Mouse (Mus musculus) spleen, adult 2 months (tissue): ENCODE measurements around the gene Prkg1. TPM values are rescaled to one million over a fixed set of nuclear protein-coding genes. Genes with fewer than 3 reads are reported as not detected.
"Not testable (repeated sequence)": the region's sequence is repeated elsewhere in the genome, so short reads cannot be mapped to it uniquely, and the experiment has no call there.

Experiments used
- DNase-seq, 2 experiments: peaks; one replicate each; pipeline versions ENCODE4 v3.0.0 to v3.0.0-alpha.2; 2012 to 2021; ENCODE audit warnings: low spot score in 2 of 2, low read depth in 1 of 2
- H3K27ac ChIP-seq: fragments of 200-500 bp; 2 replicates; pipeline ENCODE4 v1.5.1; 2012; ENCODE audit warnings: low read length, inconsistent platforms; ENCODE audit not compliant: insufficient read depth
- H3K27me3 ChIP-seq: fragments of 200-500 bp; 2 replicates; pipeline ENCODE4 v1.6.1; 2012; ENCODE audit warnings: mild to moderate bottlenecking, moderate library complexity, low read length, inconsistent platforms; ENCODE audit not compliant: control insufficient read depth, insufficient read depth
- H3K36me3 ChIP-seq: fragments of 200-500 bp; 2 replicates; pipeline ENCODE4 v1.6.1; 2012; ENCODE audit warnings: mild to moderate bottlenecking, low read length, inconsistent platforms; ENCODE audit not compliant: control insufficient read depth, insufficient read depth
- H3K4me1 ChIP-seq: fragments of 200-500 bp; 2 replicates; pipeline ENCODE4 v1.6.1; 2011; ENCODE audit warnings: inconsistent platforms; ENCODE audit not compliant: control insufficient read depth, insufficient read depth, insufficient read length
- H3K4me3 ChIP-seq: fragments of 200-500 bp; 2 replicates; pipeline ENCODE4 v1.5.1; 2011; ENCODE audit warnings: mild to moderate bottlenecking, inconsistent platforms; ENCODE audit not compliant: insufficient read depth, insufficient read length; ENCODE audit errors: extremely low read depth
- CTCF ChIP-seq: fragments of 200-500 bp; IDR thresholded peaks from 2 replicates; pipeline ENCODE4 v1.5.1; 2011; ENCODE audit warnings: mild to moderate bottlenecking, inconsistent platforms; ENCODE audit not compliant: insufficient read depth, insufficient read length, insufficient replicate concordance; ENCODE audit errors: extremely low read depth
- POLR2A ChIP-seq: fragments of 200-500 bp; IDR thresholded peaks from 2 replicates; pipeline ENCODE4 v1.6.1; 2011; ENCODE audit warnings: low read depth, low read length, inconsistent platforms
- WGBS: fragments of 180-500 bp; shearing (Covaris S2); methylation state at CpG from one replicate; pipeline ENCODE4 v1.1.7; 2018; 5-methylcytosine and 5-hydroxymethylcytosine counted together
- polyA plus RNA-seq: library from polyadenylated mRNA; depleted of rRNA; stranded (reverse); fragments of >200 nt; gene quantifications from 2 replicates; pipeline ENCODE4 v1.2.3, GENCODE M21; 2012; rRNA removed

The Prkg1 gene
- polyA plus RNA-seq, 1 experiment = 0.33 TPM

DNA sequence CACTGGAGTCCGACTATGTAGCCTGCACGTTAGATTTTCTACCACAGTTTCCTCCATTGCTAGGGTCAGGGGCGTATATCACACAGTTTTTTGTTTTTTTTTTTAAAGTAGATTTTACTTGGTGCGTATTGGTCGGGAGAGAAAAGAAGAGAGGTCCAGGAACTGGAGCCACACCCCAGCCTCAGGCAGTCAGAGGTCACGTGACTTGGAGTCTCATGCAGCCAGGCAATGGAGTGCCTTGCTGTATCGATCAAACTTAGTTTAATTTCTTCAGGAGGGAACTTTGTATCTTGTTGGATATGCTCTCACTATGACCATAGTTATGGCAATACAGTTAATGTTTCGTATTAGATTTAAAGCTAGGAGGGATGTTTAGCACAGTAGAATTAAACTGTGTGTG is 1212.6 kb downstream of the Prkg1 start:
- no peak for DNase-seq
- Histone ChIP-seq H3K27me3 (peaks cover 4% of the 10 kb centered on the region), H3K4me3 (no peak overlapping the region), H3K36me3 (no peaks in the 10 kb centered on the region), H3K4me1 (no peaks in the 10 kb centered on the region), H3K27ac (no peak overlapping the region)
- TF ChIP-seq CTCF (no peak), POLR2A (no peak)
- 67% methylated on average over 8 of the region's 8 CpGs for WGBS

DNA sequence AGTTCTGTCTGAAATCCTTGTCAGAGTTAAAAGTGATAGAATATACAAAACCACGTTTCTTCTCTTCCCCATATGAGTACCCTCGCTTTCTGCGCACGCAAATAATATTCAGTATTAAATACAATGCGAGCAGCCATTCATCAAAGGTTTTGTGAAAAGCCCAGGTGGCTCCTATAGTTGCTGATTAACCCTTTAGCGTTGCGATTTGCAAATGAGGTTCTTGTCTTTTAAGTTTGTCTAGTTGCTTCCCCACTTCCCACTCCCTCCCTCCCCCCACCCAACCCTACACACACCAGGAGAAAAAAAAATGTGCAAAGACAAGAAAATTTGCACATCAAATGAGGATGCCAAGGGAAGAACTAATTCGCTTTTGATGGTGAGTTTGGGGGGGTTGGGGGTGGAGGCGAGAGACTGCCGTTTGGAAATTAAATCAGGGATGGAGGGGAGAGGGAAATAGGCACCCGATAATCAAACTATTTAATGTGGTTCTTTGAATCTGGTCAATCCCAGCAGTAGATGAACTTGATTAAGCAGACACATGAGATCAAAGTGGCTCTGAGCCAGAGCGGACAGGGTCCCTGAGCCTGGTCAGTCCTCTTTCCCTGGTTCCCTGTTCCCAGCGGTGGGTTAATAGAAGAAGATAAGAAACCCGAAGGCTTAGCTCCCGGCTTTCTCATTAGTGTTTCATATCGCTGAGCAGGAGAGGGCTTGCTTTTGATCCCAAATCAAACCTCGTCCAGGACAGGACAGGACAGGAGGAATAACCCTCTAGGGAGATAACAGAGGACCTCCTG is 1214.8 kb downstream of the Prkg1 start:
- 29% methylated on average over 17 of the region's 17 CpGs for WGBS
- TF ChIP-seq CTCF (no peak), POLR2A (no peak)
- no peak overlapping the region for H3K27ac ChIP-seq
- H3K36me3 ChIP-seq = no peaks in the 10 kb centered on the region
- H3K27me3 ChIP-seq = peaks cover 4% of the 10 kb centered on the region
- H3K4me3 ChIP-seq = no peak overlapping the region
- no peaks in the 10 kb centered on the region for H3K4me1 ChIP-seq
- no peak for DNase-seq

DNA sequence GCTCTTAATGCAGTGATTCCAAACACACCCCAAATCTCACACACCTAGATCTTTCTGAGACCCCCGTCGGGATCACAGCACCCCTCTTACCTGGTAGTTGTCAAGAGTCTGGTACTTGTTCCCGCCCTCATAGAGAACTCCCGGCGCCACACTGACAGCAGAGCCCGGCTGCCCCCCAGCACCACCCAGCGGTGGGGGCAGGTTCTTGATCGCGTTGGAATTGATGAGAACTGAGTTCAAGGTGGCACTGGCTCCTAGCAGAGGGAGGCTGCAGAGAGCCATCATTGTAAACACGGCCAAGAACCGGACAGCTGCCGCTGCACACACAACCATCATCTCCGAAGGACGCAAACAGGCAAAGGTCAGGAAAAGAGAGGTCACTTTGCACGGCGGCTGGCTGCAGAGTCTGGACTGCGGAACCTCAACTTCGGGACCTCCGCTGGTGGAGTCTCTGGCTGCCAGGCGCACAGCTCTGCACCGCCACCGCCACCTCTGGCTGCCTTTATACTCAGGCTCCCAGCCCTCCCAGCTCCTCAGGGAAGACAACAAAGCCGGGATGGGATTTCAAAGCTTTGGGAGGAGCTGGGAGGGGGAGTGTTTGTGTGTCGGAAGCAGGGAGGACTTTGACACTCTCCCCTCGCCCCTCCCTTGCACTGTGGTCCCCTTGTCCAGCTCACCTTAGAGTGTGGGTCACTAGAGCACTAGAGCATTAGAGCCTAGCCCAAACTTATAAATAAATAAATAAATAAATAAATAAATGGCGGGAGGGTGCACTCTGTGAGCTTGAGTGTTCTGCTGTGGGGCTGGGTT is 1215.6 kb downstream of the Prkg1 start, which contains the start of gene Dkk1:
Dkk1 (minus strand) TSS at position 622 of the 810 bp plus-strand sequence.
- no peak within 1 kb of the TSS for H3K27ac ChIP-seq
- no peaks in the 10 kb centered on the region for H3K4me1 ChIP-seq
- H3K36me3 ChIP-seq = no peaks in the 10 kb centered on the region
- 3% methylated on average over 26 of the region's 26 CpGs for WGBS
- H3K27me3 ChIP-seq = peaks cover 4% of the 10 kb centered on the region
- DNase-seq = no peak
- H3K4me3 ChIP-seq = no peak within 1 kb of the TSS
- TF ChIP-seq POLR2A (no peak), CTCF (no peak)

DNA sequence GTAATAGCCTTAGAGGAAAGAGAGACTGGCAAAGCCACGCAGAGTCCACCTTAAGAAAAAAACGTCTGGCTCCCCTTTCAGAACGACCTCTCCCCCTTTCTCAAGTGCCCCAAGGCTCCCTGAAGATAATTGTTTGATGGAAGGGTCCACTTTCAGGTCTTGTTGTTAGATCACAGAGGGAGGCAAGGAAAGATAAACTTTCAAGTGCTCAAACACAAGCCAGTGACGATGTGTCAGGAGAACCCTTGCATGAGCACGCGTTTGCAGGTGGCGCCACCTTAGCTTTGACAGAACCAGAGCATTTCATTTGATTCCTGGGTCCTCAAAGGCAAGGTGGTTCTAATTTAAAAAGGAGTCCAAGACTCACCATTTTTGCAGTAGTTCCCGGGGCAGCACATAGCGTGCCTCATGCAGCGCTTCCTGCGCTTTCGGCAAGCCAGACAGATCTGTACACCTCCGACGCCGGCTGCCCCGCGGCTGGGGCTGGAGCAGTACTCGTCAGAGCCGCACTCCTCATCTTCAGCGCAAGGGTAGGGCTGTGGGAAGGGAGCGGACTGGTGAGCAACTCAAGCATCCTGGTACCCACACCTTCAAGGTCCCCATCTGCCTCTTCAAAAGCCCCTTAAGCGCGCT is 1216.3 kb downstream of the Prkg1 start:
- Histone ChIP-seq H3K27ac (no peak overlapping the region), H3K4me3 (no peak overlapping the region), H3K27me3 (peaks cover 4% of the 10 kb centered on the region), H3K36me3 (no peaks in the 10 kb centered on the region), H3K4me1 (no peaks in the 10 kb centered on the region)
- DNase-seq = no peak
- TF ChIP-seq POLR2A = no peak
- TF ChIP-seq CTCF = no peak
- 9% methylated on average over 23 of the region's 23 CpGs for WGBS

DNA sequence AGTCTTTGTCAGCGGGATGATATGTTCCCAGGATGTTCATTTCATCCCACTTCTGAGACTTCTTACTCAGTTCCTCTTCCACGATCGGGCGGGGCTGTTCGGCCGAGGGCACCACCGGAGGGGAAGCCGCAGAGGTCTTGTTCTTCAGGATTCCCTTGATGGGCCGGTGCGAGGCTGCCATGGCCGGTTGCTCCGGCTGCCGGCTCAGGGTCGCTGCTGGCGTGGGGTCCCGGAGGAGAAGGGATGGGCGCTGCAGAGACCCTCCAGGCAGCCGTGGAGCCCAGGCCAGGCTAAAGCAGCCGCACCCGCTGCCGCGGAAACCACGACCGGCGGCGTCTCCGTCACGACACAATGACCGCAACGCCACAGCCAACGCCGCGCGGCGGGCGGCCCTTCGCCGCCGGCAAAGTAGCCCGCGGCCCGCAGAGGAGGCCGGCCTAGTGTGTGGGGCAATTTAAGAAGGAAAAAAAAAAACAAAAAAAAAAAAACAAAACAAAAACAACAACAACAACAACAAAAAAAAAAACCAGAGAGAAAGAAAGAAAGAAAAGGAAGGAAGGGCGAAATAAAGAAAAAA is 1225.4 kb downstream of the Prkg1 start:
- DNase-seq, H3K27ac ChIP-seq, H3K27me3 ChIP-seq, H3K4me1 ChIP-seq, H3K36me3 ChIP-seq, H3K4me3 ChIP-seq: not testable (repeated sequence)
- 2% methylated on average over 44 of the region's 44 CpGs for WGBS

DNA sequence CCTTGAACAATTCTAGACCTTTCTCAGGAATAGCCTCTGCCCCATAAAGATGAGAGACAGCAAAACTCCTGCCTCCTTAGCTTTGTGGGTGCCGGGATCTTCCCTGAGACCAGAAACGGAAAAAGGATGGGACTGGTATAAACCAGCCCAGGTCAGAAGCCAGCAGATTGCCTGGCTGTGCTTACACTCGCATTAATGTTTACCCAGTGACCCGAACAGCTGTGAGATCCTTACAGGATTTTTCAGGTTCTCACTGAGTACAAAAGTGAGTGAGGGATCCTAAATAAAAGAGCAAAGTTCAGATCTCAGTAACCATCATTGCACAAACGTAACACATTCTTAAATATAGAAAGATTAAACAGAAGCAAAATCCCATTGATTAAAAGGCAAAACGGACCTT is 1248.1 kb downstream of the Prkg1 start:
- Histone ChIP-seq H3K27ac (no peak overlapping the region), H3K36me3 (no peaks in the 10 kb centered on the region), H3K4me3 (no peak overlapping the region), H3K27me3 (no peaks in the 10 kb centered on the region), H3K4me1 (no peaks in the 10 kb centered on the region)
- WGBS = 89% methylated on average over 6 of the region's 6 CpGs
- no peak for TF ChIP-seq CTCF
- no peak for TF ChIP-seq POLR2A
- DNase-seq = no peak

Other genes starting within 250 kb of the Prkg1 start
- 0.05 and 0.07 TPM in 2 replicates for gene A1cf, start 103.7 kb upstream of the Prkg1 start, polyA plus RNA-seq